Mouse (Mus musculus) CH12.LX (cell line): Measurements from ENCODE around the gene Sbno1. TPM values are rescaled to one million over a fixed set of nuclear protein-coding genes. Genes with fewer than 3 reads are reported as not detected.

Experiments used
- DNase-seq: peaks from one replicate; pipeline ENCODE4 v3.0.0-alpha.2; 2013; ENCODE audit errors: extremely low read depth
- H3K27ac ChIP-seq: 2 replicates; pipeline ENCODE4 v1.5.1; 2012; ENCODE audit warnings: low read depth, mild to moderate bottlenecking, control low read depth, moderate library complexity; ENCODE audit not compliant: insufficient read depth
- H3K27me3 ChIP-seq: replicated peaks from 2 replicates; pipeline ENCODE3; 2012; ENCODE audit warnings: inconsistent platforms
- H3K36me3 ChIP-seq, 2 experiments: replicated peaks in 1 of 2; 2 replicates each; pipeline versions ENCODE3 to v1.6.1; 2012; ENCODE audit warnings: inconsistent platforms in 1 of 2, low read length in 1 of 2, mild to moderate bottlenecking in 1 of 2, mixed read lengths in 1 of 2, moderate library complexity in 1 of 2; ENCODE audit not compliant: control insufficient read depth in 1 of 2, insufficient read depth in 1 of 2
- H3K4me1 ChIP-seq, 2 experiments: 2 replicates each; pipeline ENCODE4 v1.6.1; 2012; ENCODE audit warnings: inconsistent platforms in 1 of 2, moderate library complexity in 1 of 2; ENCODE audit not compliant: insufficient read depth in 2 of 2, control insufficient read depth in 1 of 2
- H3K4me2 ChIP-seq: 2 replicates; pipeline ENCODE4 v1.6.1; 2012; ENCODE audit warnings: low read depth, mild to moderate bottlenecking, control low read depth; ENCODE audit not compliant: poor library complexity, insufficient read depth, severe bottlenecking
- H3K4me3 ChIP-seq, 3 experiments: fragments of 150-350 bp in 1 of 3; sonication (generic) in 1 of 3; replicated peaks in 1 of 3; 2 replicates each; pipeline versions ENCODE3 to v1.5.1; 2011 to 2012; ENCODE audit warnings: low read depth in 2 of 3, low read length in 2 of 3, mild to moderate bottlenecking in 2 of 3, moderate library complexity in 2 of 3, control low read depth in 1 of 3, improper control_type of control experiment in 1 of 3, inconsistent platforms in 1 of 3, mixed read lengths in 1 of 3; ENCODE audit not compliant: poor library complexity in 1 of 3
- H3K79me2 ChIP-seq: replicated peaks from 2 replicates; pipeline ENCODE4 v1.6.1; 2012; ENCODE audit warnings: mild to moderate bottlenecking, moderate library complexity; ENCODE audit not compliant: control insufficient read depth, poor library complexity, insufficient read depth, severe bottlenecking; ENCODE audit errors: extremely low read depth
- H3K9ac ChIP-seq: 2 replicates; pipeline ENCODE4 v1.6.1; 2012; ENCODE audit warnings: low read depth, mild to moderate bottlenecking, control low read depth, moderate library complexity; ENCODE audit not compliant: insufficient read depth
- H3K9me3 ChIP-seq: replicated peaks from 2 replicates; pipeline ENCODE3; 2012; ENCODE audit warnings: low read length, inconsistent platforms, mixed read lengths
- BHLHE40 ChIP-seq: IDR thresholded peaks from 2 replicates; pipeline ENCODE4 v1.6.1; 2011; ENCODE audit warnings: mild to moderate bottlenecking, low read depth, low read length, improper control_type of control experiment
- CHD1 ChIP-seq: IDR thresholded peaks from 2 replicates; pipeline ENCODE4 v1.6.1; 2012; ENCODE audit warnings: low read depth, low read length, improper control_type of control experiment, inconsistent platforms
- CHD2 ChIP-seq: IDR thresholded peaks from 2 replicates; pipeline ENCODE4 v1.6.1; 2011; ENCODE audit warnings: low read length, improper control_type of control experiment
- CTCF ChIP-seq, 2 experiments: IDR thresholded peaks in 1 of 2; conservative IDR thresholded peaks in 1 of 2; 2 replicates each; pipeline ENCODE4 v1.5.1; 2011 to 2012; ENCODE audit warnings: low read depth in 2 of 2, low read length in 2 of 2, improper control_type of control experiment in 1 of 2, inconsistent platforms in 1 of 2, mild to moderate bottlenecking in 1 of 2, moderate library complexity in 1 of 2
- E2F4 ChIP-seq: IDR thresholded peaks from 2 replicates; pipeline ENCODE4 v1.6.1; 2011; ENCODE audit warnings: low read depth, low read length, improper control_type of control experiment; ENCODE audit not compliant: insufficient replicate concordance
- ELF1 ChIP-seq: IDR thresholded peaks from 2 replicates; pipeline ENCODE4 v1.6.1; 2014; ENCODE audit warnings: low read depth, mild to moderate bottlenecking, inconsistent platforms, low read length, improper control_type of control experiment
- EP300 ChIP-seq: IDR thresholded peaks from 2 replicates; pipeline ENCODE4 v1.6.1; 2011; ENCODE audit warnings: low read length, improper control_type of control experiment
- ETS1 ChIP-seq: conservative IDR thresholded peaks from 2 replicates; pipeline ENCODE4 v1.6.1; 2012; ENCODE audit warnings: low read depth, mild to moderate bottlenecking, inconsistent platforms, low read length, improper control_type of control experiment, moderate library complexity
- GABPA ChIP-seq: IDR thresholded peaks from 2 replicates; pipeline ENCODE4 v1.6.1; 2012; ENCODE audit warnings: low read depth, low read length, improper control_type of control experiment, inconsistent platforms; ENCODE audit not compliant: insufficient replicate concordance
- HCFC1 ChIP-seq: IDR thresholded peaks from 2 replicates; pipeline ENCODE4 v1.6.1; 2012; ENCODE audit warnings: low read depth, mild to moderate bottlenecking, inconsistent platforms, low read length, improper control_type of control experiment
- IRF4 ChIP-seq: IDR thresholded peaks from 2 replicates; pipeline ENCODE4 v1.6.1; 2014; ENCODE audit warnings: low read depth, mild to moderate bottlenecking, inconsistent platforms, low read length, improper control_type of control experiment
- JUN ChIP-seq: IDR thresholded peaks from 2 replicates; pipeline ENCODE4 v1.6.1; 2011; ENCODE audit warnings: low read depth, mild to moderate bottlenecking, low read length, improper control_type of control experiment, moderate library complexity; ENCODE audit not compliant: insufficient read depth
- JUND ChIP-seq: conservative IDR thresholded peaks from 2 replicates; pipeline ENCODE4 v1.6.1; 2011; ENCODE audit warnings: low read depth, low read length, improper control_type of control experiment
- KAT2A ChIP-seq: IDR thresholded peaks from 2 replicates; pipeline ENCODE4 v1.6.1; 2012; ENCODE audit warnings: low read length, improper control_type of control experiment, inconsistent platforms; ENCODE audit not compliant: insufficient replicate concordance
- MAFK ChIP-seq: IDR thresholded peaks from 2 replicates; pipeline ENCODE4 v1.6.1; 2011; ENCODE audit warnings: low read length, improper control_type of control experiment; ENCODE audit not compliant: insufficient replicate concordance
- MAX ChIP-seq: IDR thresholded peaks from 2 replicates; pipeline ENCODE4 v1.6.1; 2011; ENCODE audit warnings: low read length, improper control_type of control experiment
- MAZ ChIP-seq: IDR thresholded peaks from 2 replicates; pipeline ENCODE4 v1.6.1; 2012; ENCODE audit warnings: low read depth, mild to moderate bottlenecking, inconsistent platforms, low read length, improper control_type of control experiment, moderate library complexity
- MEF2A ChIP-seq: IDR thresholded peaks from 2 replicates; pipeline ENCODE4 v1.6.1; 2014; ENCODE audit warnings: low read depth, mild to moderate bottlenecking, inconsistent platforms, low read length, improper control_type of control experiment, borderline replicate concordance
- MXI1 ChIP-seq: IDR thresholded peaks from 2 replicates; pipeline ENCODE4 v1.6.1; 2011; ENCODE audit warnings: mild to moderate bottlenecking, low read depth, low read length, improper control_type of control experiment
- MYC ChIP-seq: IDR thresholded peaks from 2 replicates; pipeline ENCODE4 v1.6.1; 2011; ENCODE audit warnings: low read depth, mild to moderate bottlenecking, improper control_type of control experiment, low read length
- NELFE ChIP-seq: IDR thresholded peaks from 2 replicates; pipeline ENCODE4 v1.6.1; 2011; ENCODE audit warnings: low read depth, low read length, improper control_type of control experiment
- PAX5 ChIP-seq: IDR thresholded peaks from 2 replicates; pipeline ENCODE4 v1.6.1; 2012; ENCODE audit warnings: low read length, inconsistent platforms, mixed read lengths
- POLR2AphosphoS2 ChIP-seq: IDR thresholded peaks from 2 replicates; pipeline ENCODE4 v1.6.1; 2011; ENCODE audit warnings: low read depth, low read length, improper control_type of control experiment
- RAD21 ChIP-seq: IDR thresholded peaks from 2 replicates; pipeline ENCODE4 v1.6.1; 2011; ENCODE audit warnings: low read depth, mild to moderate bottlenecking, low read length, improper control_type of control experiment, moderate library complexity
- RCOR1 ChIP-seq: conservative IDR thresholded peaks from 2 replicates; pipeline ENCODE4 v1.6.1; 2012; ENCODE audit warnings: low read depth, mild to moderate bottlenecking, inconsistent platforms, low read length, improper control_type of control experiment
- SIN3A ChIP-seq: IDR thresholded peaks from 2 replicates; pipeline ENCODE4 v1.6.1; 2012; ENCODE audit warnings: low read length, improper control_type of control experiment, inconsistent platforms
- SMC3 ChIP-seq: IDR thresholded peaks from 2 replicates; pipeline ENCODE4 v1.6.1; 2011; ENCODE audit warnings: low read depth, low read length, improper control_type of control experiment
- TBP ChIP-seq: conservative IDR thresholded peaks from 2 replicates; pipeline ENCODE4 v1.6.1; 2011; ENCODE audit warnings: low read depth, low read length, improper control_type of control experiment
- TCF12 ChIP-seq: IDR thresholded peaks from 2 replicates; pipeline ENCODE4 v1.6.1; 2014; ENCODE audit warnings: low read depth, mild to moderate bottlenecking, inconsistent platforms, low read length, improper control_type of control experiment
- UBTF ChIP-seq: IDR thresholded peaks from 2 replicates; pipeline ENCODE4 v1.6.1; 2012; ENCODE audit warnings: low read depth, mild to moderate bottlenecking, inconsistent platforms, low read length, improper control_type of control experiment, moderate library complexity
- USF1 ChIP-seq: IDR thresholded peaks from 2 replicates; pipeline ENCODE4 v1.6.1; 2014; ENCODE audit warnings: low read depth, mild to moderate bottlenecking, inconsistent platforms, low read length, improper control_type of control experiment
- USF2 ChIP-seq: conservative IDR thresholded peaks from 2 replicates; pipeline ENCODE4 v1.6.1; 2011; ENCODE audit warnings: low read depth, low read length, improper control_type of control experiment
- ZC3H11A ChIP-seq: IDR thresholded peaks from 2 replicates; pipeline ENCODE4 v1.6.1; 2012; ENCODE audit warnings: low read depth, mild to moderate bottlenecking, inconsistent platforms, low read length, improper control_type of control experiment
- ZKSCAN1 ChIP-seq: IDR thresholded peaks from 2 replicates; pipeline ENCODE4 v1.6.1; 2012; ENCODE audit warnings: low read depth, inconsistent platforms, low read length, improper control_type of control experiment, borderline replicate concordance
- ZMIZ1 ChIP-seq: IDR thresholded peaks from 2 replicates; pipeline ENCODE4 v1.6.1; 2012; ENCODE audit warnings: low read depth, mild to moderate bottlenecking, inconsistent platforms, low read length, improper control_type of control experiment
- ZNF384 ChIP-seq: IDR thresholded peaks from 2 replicates; pipeline ENCODE4 v1.6.1; 2012; ENCODE audit warnings: low read depth, low read length, improper control_type of control experiment, inconsistent platforms
- dilution Hi-C: fragments of 300-500 bp; cut with MboI; formaldehyde crosslinking; loops from 2 replicates; pipeline ENCODE4 v1.14.3; 2020; ENCODE audit warnings: low sequenced_read_pairs; ENCODE audit not compliant: extremely low pct_unique_long_range_greater_than_20kb, extremely low pct_ligation_motif_present
- in situ Hi-C: fragments of 300-500 bp; cut with MboI; formaldehyde crosslinking; loops from 3 replicates; pipeline ENCODE4 v1.14.3; 2019; ENCODE audit warnings: low sequenced_read_pairs, low pct_ligation_motif_present, low pct_unique_long_range_greater_than_20kb, mixed read lengths
- polyA plus RNA-seq: library from polyadenylated mRNA; unstranded; fragments of >175 nt; gene quantifications from 2 replicates; pipeline ENCODE4 v1.2.1, GENCODE M21; 2012; ENCODE audit warnings: low read depth; ENCODE audit not compliant: insufficient read length
- total RNA-seq, 2 experiments: library from RNA; depleted of rRNA; stranded (reverse); fragments of 300-350 nt in 1 of 2; fragments of >200 nt in 1 of 2; gene quantifications; 2 replicates each; pipeline ENCODE4 v1.2.3; 2012 to 2014

Sbno1 gene
- 38.3 and 44.2 TPM in 2 replicates for total RNA-seq (2012; rRNA removed)
- 32.4 and 35.0 TPM in 2 replicates for total RNA-seq (2014; rRNA removed)
- polyA plus RNA-seq, result 48.5 and 52.3 TPM in 2 replicates

DNA sequence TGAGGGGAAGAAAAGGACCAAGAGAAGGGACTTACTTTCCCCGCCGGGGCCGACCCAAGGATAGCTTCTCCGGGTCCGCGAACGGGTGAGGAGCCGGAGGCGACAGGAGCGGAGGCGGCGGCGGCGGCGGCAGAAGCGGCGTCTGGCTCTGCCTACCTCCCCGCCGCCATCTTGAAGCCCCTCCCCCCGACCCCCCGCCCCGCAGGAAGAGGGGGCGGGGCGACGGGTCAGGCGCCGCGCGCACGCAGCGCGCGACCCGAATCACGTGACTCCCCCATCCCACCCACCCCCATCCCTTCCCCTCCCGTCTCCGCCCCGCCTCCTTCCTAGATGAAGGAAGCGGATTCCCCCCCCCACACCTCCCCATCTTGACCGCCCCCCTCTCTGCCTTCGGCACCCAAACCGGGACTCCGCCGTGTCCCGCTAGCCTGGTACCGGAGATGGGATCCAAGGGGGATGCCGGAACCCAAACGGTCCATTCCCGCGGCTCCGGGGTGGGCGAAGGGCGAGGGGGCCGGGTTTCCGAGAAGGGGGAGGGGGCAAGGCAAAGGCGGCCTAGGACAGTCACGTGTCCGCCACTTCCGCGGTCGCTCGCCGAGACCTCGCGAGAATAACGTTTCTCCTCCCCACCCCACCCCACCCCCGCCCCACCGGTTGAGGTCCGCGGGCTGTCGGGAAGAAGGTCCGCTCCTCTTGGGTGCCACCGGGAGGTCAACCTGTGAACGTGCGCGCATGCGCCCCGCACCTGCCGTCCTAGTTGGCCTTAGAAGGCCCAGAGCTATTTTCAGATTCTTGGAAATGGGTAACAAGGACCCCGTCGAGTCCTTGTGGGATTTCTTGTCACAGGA, at the start of gene Sbno1:
Gene Sbno1, minus strand, starts transcription at position 590 of the 848 bp plus-strand sequence.
- Histone ChIP-seq H3K27me3 (no peaks in the 10 kb centered on the region), H3K36me3 (peaks cover 0 to 13% of the 10 kb centered on the region in 2 experiments), H3K9me3 (no peaks in the 10 kb centered on the region), H3K4me2 (peak within 1 kb of the TSS; percentile 64), H3K27ac (peak within 1 kb of the TSS; percentile 74; the same call in 1 of the 2 replicates), H3K79me2 (peaks cover 44% of the 10 kb centered on the region), H3K4me1 (peaks cover 7 to 22% of the 10 kb centered on the region in 2 experiments), H3K9ac (peak within 1 kb of the TSS; percentile 97), H3K4me3 (peak within 1 kb of the TSS; percentile 94 to 98 (median 97))
- in situ Hi-C loops, result loop anchor here (25.0 kb wide), 1 partner anchor 437 kb away; the partner anchor contains the start of genes Ccdc92 and Zfp664
- peak; percentile 95 for DNase-seq
- dilution Hi-C loops, result no loop called here
- TF ChIP-seq KAT2A, result peak; percentile 67; the same call in 1 of the 2 replicates
- TF ChIP-seq MAX, result peak; percentile 79; the same call in 1 of the 2 replicates
- no peak for TF ChIP-seq JUND
- peak; percentile 70; the same call in 1 of the 2 replicates for TF ChIP-seq MXI1
- no peak; the same call in 1 of the 2 replicates for TF ChIP-seq MYC
- TF ChIP-seq MAZ, result peak; percentile 96
- no peak for TF ChIP-seq RAD21
- peak; percentile 91 for TF ChIP-seq USF1
- TF ChIP-seq JUN, result no peak
- TF ChIP-seq ZNF384, result 0 out of 2 replicates have a peak, but pooled peaks have one; percentile 11
- TF ChIP-seq SIN3A, result peak; percentile 60; the same call in 1 of the 2 replicates
- TF ChIP-seq CHD1, result no peak
- TF ChIP-seq HCFC1, result peak; percentile 88
- TF ChIP-seq TCF12, result peak; percentile 34
- TF ChIP-seq E2F4, result no peak
- TF ChIP-seq CTCF (conservative IDR thresholded peaks at IDR 0.05 in 1 of 2, IDR thresholded peaks at IDR 0.05 in 1 of 2; ENCODE audit: low read depth in 2 of 2, low read length in 2 of 2), result 0 out of 4 replicates have a peak, but pooled peaks of 1 of the 2 experiments have one; percentile 7
- TF ChIP-seq UBTF, result no peak
- peak; percentile 48; the same call in 1 of the 2 replicates for TF ChIP-seq POLR2AphosphoS2
- TF ChIP-seq ETS1, result 0 out of 2 replicates have a peak, but pooled peaks have one; percentile 20
- no peak; the same call in 1 of the 2 replicates for TF ChIP-seq MEF2A
- TF ChIP-seq ZKSCAN1, result no peak
- TF ChIP-seq USF2, result peak; percentile 72
- no peak for TF ChIP-seq GABPA
- TF ChIP-seq SMC3, result no peak
- no peak for TF ChIP-seq TBP
- no peak for TF ChIP-seq RCOR1
- no peak; the same call in 1 of the 2 replicates for TF ChIP-seq IRF4
- peak; percentile 89 for TF ChIP-seq BHLHE40
- TF ChIP-seq NELFE, result peak; percentile 71
- TF ChIP-seq ELF1, result peak; percentile 92
- TF ChIP-seq ZMIZ1, result peak; percentile 57; the same call in 1 of the 2 replicates
- peak; percentile 98 for TF ChIP-seq CHD2
- no peak for TF ChIP-seq ZC3H11A
- no peak for TF ChIP-seq PAX5
- TF ChIP-seq MAFK, result no peak
- TF ChIP-seq EP300, result no peak
